Mouse (Mus musculus) layer of hippocampus, adult 2 months (tissue): ENCODE results near the gene Gm17349. TPM values are rescaled to one million over a fixed set of nuclear protein-coding genes. Genes with fewer than 3 reads are reported as not detected.
A peak's percentile ranks its signal among the peaks of the same experiment; 100 is the strongest.

Experiments
- DNase-seq, 2 experiments: peaks; one replicate each; pipeline ENCODE4 v3.0.0; 2022; ENCODE audit warnings: low spot score in 2 of 2
- H3K27ac ChIP-seq: fragments of 200-600 bp; 2 replicates; pipeline ENCODE4 v1.8.1; 2022
- H3K4me3 ChIP-seq: fragments of 200-600 bp; 2 replicates; pipeline ENCODE4 v1.8.1; 2022; ENCODE audit warnings: mild to moderate bottlenecking
- CTCF ChIP-seq: fragments of 200-600 bp; conservative IDR thresholded peaks from 2 replicates; pipeline ENCODE4 v1.8.1; 2022; ENCODE audit warnings: antibody characterized with exemption, mild to moderate bottlenecking, moderate library complexity
- total RNA-seq, 2 experiments: library from RNA; stranded (reverse); gene quantifications; 2 replicates each; pipeline ENCODE4 v1.2.3; 2021

Gm17349 gene
- total RNA-seq, 2 experiments from 2014 or later, result 3.9 to 7.1 TPM

- TF ChIP-seq CTCF, result peak; percentile 71
- Histone ChIP-seq H3K4me3 (no peak overlapping the region), H3K27ac (no peak overlapping the region)
- DNase-seq, result peak in 1 of 2 experiments; percentile 34
Observed at GRCm38 (mm10) chr15:99678063-99678800, 27.1 kb downstream of the Gm17349 start.

DNA sequence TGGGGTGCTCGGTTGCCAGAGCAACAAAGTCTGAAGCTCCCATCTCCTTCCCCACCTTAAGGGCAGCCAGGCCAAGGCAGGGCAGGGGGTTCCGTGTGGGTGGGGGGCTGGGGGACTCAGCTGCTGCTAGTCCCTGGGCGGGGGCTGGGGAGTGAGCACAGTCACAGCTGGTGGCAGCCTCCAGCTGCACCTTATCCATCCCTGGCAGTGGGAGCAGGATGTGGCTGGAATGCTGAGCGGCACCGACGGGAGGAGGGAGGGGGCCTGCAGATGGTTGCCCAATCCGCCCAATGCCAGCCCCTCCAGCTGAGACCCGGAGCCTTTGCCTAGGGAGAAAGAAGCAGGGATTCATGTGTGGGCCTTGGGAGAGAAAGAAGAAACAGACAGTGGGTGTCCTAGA, 28.2 kb downstream of the Gm17349 start:
- peak in 1 of 2 experiments; percentile 22 for DNase-seq
- TF ChIP-seq CTCF, result no peak
- Histone ChIP-seq H3K4me3 (no peak overlapping the region), H3K27ac (no peak overlapping the region; the same call in 1 of the 2 replicates)

GRCm38 (mm10) chr15:99674866-99675265, 30.4 kb downstream of the Gm17349 start:
- no peak for TF ChIP-seq CTCF
- H3K27ac ChIP-seq, result no peak overlapping the region
- no peak overlapping the region for H3K4me3 ChIP-seq

GRCm38 (mm10) chr15:99671783-99672182, 33.5 kb downstream of the Gm17349 start:
- no peak overlapping the region for H3K27ac ChIP-seq
- TF ChIP-seq CTCF, result no peak
- DNase-seq, result no peak
- peak overlapping the region; percentile 36; the same call in 1 of the 2 replicates for H3K4me3 ChIP-seq

More at GRCm38 (mm10) chr15:99674866-99675265, 30.4 kb downstream of the Gm17349 start:
- no peak for DNase-seq

DNA sequence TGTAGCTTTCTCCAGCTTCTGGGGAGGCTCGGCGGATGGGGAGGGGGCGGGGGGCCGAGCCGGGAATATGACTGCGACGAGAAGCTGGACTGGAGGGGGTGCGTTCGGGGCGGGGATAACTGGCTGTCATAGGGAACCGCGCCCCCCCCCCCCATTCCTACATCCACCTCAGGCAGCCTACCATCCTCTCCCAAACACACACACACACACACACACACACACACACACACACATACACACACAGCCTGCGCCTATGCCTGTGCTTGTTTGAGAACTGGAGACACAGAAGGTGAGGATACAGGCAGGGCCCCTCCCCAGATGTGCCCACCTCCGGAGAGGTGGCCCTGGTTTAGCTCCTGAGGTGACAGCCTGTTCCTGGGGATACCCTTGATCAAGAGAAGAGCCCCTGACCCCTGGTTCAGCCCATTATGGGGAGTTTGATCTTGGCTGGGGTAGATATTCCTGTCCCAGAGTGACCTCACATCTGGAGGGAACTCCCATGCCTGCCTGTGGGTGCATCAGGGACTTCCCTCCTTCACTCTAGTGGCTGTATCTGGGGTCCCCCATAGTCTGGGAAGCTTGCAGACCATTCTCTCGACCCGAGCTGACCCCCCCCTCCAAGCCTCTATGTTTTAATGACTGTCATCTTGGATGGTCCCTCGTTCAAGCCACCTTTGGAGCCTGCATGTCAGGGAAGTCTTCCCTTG, 34.2 kb downstream of the Gm17349 start:
- TF ChIP-seq CTCF, result no peak
- peak overlapping the region; percentile 74 for H3K4me3 ChIP-seq
- H3K27ac ChIP-seq, result peak overlapping the region; percentile 87
- DNase-seq, result no peak

DNA sequence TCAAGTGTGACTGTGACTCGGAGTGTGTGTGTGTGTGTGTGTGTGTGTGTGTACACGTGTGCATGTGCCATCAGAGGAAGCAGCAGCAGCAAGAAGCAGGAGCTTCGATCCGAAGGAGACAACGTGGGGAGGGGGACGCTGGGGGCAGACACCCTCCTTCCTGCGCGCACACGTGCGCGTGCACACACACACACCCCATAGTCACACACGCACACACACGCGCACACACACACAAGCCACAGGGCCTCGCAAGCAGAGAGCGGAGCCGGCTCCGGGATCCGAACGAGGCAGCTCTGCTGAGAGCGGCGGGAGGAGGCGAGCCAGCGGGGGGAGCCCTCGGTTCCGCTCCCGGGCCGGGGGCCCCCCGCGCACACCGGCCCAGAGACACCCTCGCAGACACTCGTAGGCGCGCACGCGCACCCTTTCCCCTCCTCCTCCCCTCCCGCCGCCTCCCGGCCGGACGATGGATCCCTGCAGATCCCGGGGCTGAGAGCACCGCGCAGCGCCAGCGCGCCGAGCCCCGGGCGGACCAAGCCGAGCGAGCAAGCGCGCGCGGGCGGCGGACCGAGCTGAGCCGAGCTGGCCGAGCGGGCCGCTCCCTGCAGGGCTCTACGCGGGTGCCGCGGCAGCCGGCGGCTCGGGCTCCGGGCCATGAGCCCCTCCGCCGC, 35.0 kb downstream of the Gm17349 start, which contains the start of gene Asic1:
Gene Asic1, plus strand, starts transcription at position 215 of the 668 bp plus-strand sequence.
- peak; percentile 63 to 67 for DNase-seq
- TF ChIP-seq CTCF, result peak; percentile 36
- Histone ChIP-seq H3K27ac (peak within 1 kb of the TSS; percentile 87), H3K4me3 (peak within 1 kb of the TSS; percentile 74)

- no peak overlapping the region for H3K4me3 ChIP-seq
Observed at GRCm38 (mm10) chr15:99669392-99669791, 35.9 kb downstream of the Gm17349 start.

GRCm38 (mm10) chr15:99668881-99669280, 36.4 kb downstream of the Gm17349 start:
- TF ChIP-seq CTCF, result peak; percentile 100
- peak; percentile 58 to 72 for DNase-seq
- H3K27ac ChIP-seq, result no peak overlapping the region
- H3K4me3 ChIP-seq, result no peak overlapping the region

More at GRCm38 (mm10) chr15:99669392-99669791, 35.9 kb downstream of the Gm17349 start:
- H3K27ac ChIP-seq, result no peak overlapping the region
- TF ChIP-seq CTCF, result no peak
- DNase-seq, result no peak

DNA sequence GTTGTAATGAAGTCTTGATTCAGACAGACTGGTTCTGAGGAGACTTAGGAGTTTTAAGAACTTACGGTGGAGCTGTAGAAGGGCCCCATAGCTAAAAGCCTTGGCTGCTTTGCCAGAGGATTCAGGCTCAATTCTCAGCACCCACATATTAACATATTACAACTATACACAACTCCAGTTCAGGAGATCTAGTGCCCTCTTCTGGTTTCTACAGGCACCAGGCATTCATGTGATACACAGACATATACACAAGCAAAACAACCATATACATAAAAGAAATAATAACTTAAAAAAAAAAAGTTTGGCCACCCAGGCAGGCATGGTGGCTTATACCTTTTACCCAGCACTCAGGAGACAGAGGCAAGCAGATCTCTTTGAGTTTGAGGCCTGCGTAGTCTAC, 37.7 kb downstream of the Gm17349 start:
- peak; percentile 37 for TF ChIP-seq CTCF
- no peak for DNase-seq
- Histone ChIP-seq H3K4me3 (no peak overlapping the region), H3K27ac (no peak overlapping the region)

DNA sequence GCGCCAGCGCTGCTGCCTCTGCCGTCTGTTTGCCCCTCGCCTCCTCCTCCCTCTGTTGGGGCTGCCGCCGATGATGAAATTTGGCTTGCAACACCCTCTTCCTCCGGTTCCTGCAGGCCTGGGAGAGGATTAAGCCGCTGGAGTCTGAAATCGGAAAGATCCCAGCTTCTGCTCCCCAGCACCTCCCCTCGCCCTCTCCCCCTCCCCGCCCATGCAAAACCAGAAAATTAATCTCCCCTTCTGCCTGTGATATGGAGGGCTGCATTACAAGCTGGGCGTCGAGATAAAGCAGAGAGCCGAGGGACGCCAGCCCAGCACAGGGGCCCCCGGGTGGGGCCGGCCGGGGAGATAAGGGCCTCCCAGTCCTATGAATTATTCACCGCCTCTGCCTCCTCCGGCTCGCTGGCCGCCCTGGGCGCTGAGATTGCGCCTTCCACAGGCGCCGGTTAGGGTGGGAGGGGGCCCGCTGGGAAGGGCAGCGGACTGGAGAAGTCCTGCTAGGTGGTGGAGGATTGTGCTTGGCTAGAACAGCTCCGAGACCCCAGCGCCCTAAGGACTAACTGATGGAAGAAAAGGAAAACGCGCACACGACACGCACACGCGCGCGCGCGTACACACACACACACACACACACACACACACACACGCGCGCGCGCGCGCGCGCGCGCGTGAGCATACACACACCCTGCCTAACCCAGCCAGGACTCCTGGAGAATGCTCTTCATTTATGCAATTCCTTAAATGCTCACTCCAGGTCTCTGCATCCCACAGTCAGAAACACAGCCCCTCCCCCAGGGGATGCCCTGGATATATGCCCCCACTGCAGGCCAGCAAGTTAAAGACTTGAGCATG, 40.5 kb downstream of the Gm17349 start:
- H3K27ac ChIP-seq, result peak overlapping the region; percentile 44; the same call in 1 of the 2 replicates
- H3K4me3 ChIP-seq, result peak overlapping the region; percentile 54
- no peak for TF ChIP-seq CTCF
- DNase-seq, result peak; percentile 72 to 80

- peak; percentile 50 to 64 for DNase-seq
- Histone ChIP-seq H3K27ac (peak overlapping the region; percentile 44; the same call in 1 of the 2 replicates), H3K4me3 (peak overlapping the region; percentile 54)
- TF ChIP-seq CTCF, result no peak
Observed at GRCm38 (mm10) chr15:99663964-99664599, 41.2 kb downstream of the Gm17349 start.
